Mouse (Mus musculus): ENCODE measurements around the gene Chaf1b. TPM values are rescaled to one million over a fixed set of nuclear protein-coding genes. Genes with fewer than 3 reads are reported as not detected.
A peak's percentile ranks its signal among the peaks of the same experiment; 100 is the strongest.

The Chaf1b gene
- polyA plus RNA-seq, 1 experiment from 2014 or later: 87.8 TPM

- H3K36me3 ChIP-seq (ENCODE audit: control insufficient read depth, insufficient read depth, low read length): no peaks in the 10 kb centered on the region
- peak overlapping the region; percentile 79 for H3K4me3 ChIP-seq (ENCODE audit: low read depth, low read length)
- DNase-seq (ENCODE audit: low spot score) (peak; percentile 58), ATAC-seq (ENCODE audit: low FRiP score) (peak; percentile 31)
- H3K4me1 ChIP-seq (replicated peaks; ENCODE audit: control insufficient read depth, insufficient read depth, low read length): no peaks in the 10 kb centered on the region
- peak overlapping the region; percentile 90 for H3K4me2 ChIP-seq (replicated peaks; ENCODE audit: low read depth, low read length)
- H3K27me3 ChIP-seq (ENCODE audit: control insufficient read depth, insufficient read depth, low read length): no peaks in the 10 kb centered on the region
- peak overlapping the region; percentile 55 for H3K9ac ChIP-seq (ENCODE audit: low read depth, low read length)
- H3K9me3 ChIP-seq (ENCODE audit: control insufficient read depth, low read length): no peaks in the 10 kb centered on the region
- no peak overlapping the region for H3K27ac ChIP-seq (ENCODE audit: low read depth, low read length)
- under 1% methylated on average over 43 of the region's 43 CpGs for WGBS
These were observed 503 bp downstream of the Chaf1b start for GRCm38 (mm10) chr16:93884086-93884721.

- H3K9ac ChIP-seq (ENCODE audit: low read depth, low read length): peak overlapping the region; percentile 55
- ATAC-seq (ENCODE audit: low FRiP score): no peak
- no peak overlapping the region for H3K27ac ChIP-seq (ENCODE audit: low read depth, low read length)
- no peaks in the 10 kb centered on the region for H3K27me3 ChIP-seq (ENCODE audit: control insufficient read depth, insufficient read depth, low read length)
- H3K36me3 ChIP-seq (ENCODE audit: control insufficient read depth, insufficient read depth, low read length): no peaks in the 10 kb centered on the region
- WGBS: 61% methylated on average over 5 of the region's 5 CpGs
- no peak for DNase-seq (ENCODE audit: low spot score)
- H3K9me3 ChIP-seq (ENCODE audit: control insufficient read depth, low read length): no peaks in the 10 kb centered on the region
- H3K4me1 ChIP-seq (replicated peaks; ENCODE audit: control insufficient read depth, insufficient read depth, low read length): no peaks in the 10 kb centered on the region
- peak overlapping the region; percentile 79 for H3K4me3 ChIP-seq (ENCODE audit: low read depth, low read length)
- peak overlapping the region; percentile 90 for H3K4me2 ChIP-seq (replicated peaks; ENCODE audit: low read depth, low read length)
These were observed 1.0 kb downstream of the Chaf1b start for GRCm38 (mm10) chr16:93884722-93885113.

- Histone ChIP-seq H3K9ac (ENCODE audit: low read depth, low read length) (no peak overlapping the region), H3K4me1 (replicated peaks; ENCODE audit: control insufficient read depth, insufficient read depth, low read length) (no peaks in the 10 kb centered on the region), H3K4me3 (ENCODE audit: low read depth, low read length) (no peak overlapping the region), H3K27ac (ENCODE audit: low read depth, low read length) (no peak overlapping the region), H3K27me3 (ENCODE audit: control insufficient read depth, insufficient read depth, low read length) (no peaks in the 10 kb centered on the region), H3K9me3 (ENCODE audit: control insufficient read depth, low read length) (no peaks in the 10 kb centered on the region), H3K4me2 (replicated peaks; ENCODE audit: low read depth, low read length) (no peak overlapping the region), H3K36me3 (ENCODE audit: control insufficient read depth, insufficient read depth, low read length) (0 out of 2 replicates have a peak, but pooled peaks cover 4% of the 10 kb centered on the region)
- no peak for DNase-seq (ENCODE audit: low spot score)
- WGBS: 96% methylated on average over 6 of the region's 6 CpGs
- no peak for ATAC-seq (ENCODE audit: low FRiP score)
These were observed 4.8 kb downstream of the Chaf1b start for GRCm38 (mm10) chr16:93888481-93888880.

GRCm38 (mm10) chr16:93890948-93891604 lies 7.4 kb downstream of the Chaf1b start:
- no peak overlapping the region for H3K9ac ChIP-seq (ENCODE audit: low read depth, low read length)
- peaks cover 4% of the 10 kb centered on the region; the same call in 1 of the 2 replicates for H3K36me3 ChIP-seq (ENCODE audit: control insufficient read depth, insufficient read depth, low read length)
- no peak for ATAC-seq (ENCODE audit: low FRiP score)
- H3K4me1 ChIP-seq (replicated peaks; ENCODE audit: control insufficient read depth, insufficient read depth, low read length): no peaks in the 10 kb centered on the region
- H3K4me2 ChIP-seq (replicated peaks; ENCODE audit: low read depth, low read length): no peak overlapping the region
- no peaks in the 10 kb centered on the region for H3K27me3 ChIP-seq (ENCODE audit: control insufficient read depth, insufficient read depth, low read length)
- WGBS: 91% methylated on average over 12 of the region's 12 CpGs
- H3K27ac ChIP-seq (ENCODE audit: low read depth, low read length): no peak overlapping the region
- DNase-seq (ENCODE audit: low spot score): no peak
- H3K9me3 ChIP-seq (ENCODE audit: control insufficient read depth, low read length): no peaks in the 10 kb centered on the region
- no peak overlapping the region for H3K4me3 ChIP-seq (ENCODE audit: low read depth, low read length)

GRCm38 (mm10) chr16:93893285-93893684 lies 9.6 kb downstream of the Chaf1b start:
- H3K4me2 ChIP-seq (replicated peaks; ENCODE audit: low read depth, low read length): no peak overlapping the region
- no peaks in the 10 kb centered on the region for H3K4me1 ChIP-seq (replicated peaks; ENCODE audit: control insufficient read depth, insufficient read depth, low read length)
- no peak for DNase-seq (ENCODE audit: low spot score)
- H3K27me3 ChIP-seq (ENCODE audit: control insufficient read depth, insufficient read depth, low read length): no peaks in the 10 kb centered on the region
- H3K27ac ChIP-seq (ENCODE audit: low read depth, low read length): no peak overlapping the region
- H3K36me3 ChIP-seq (ENCODE audit: control insufficient read depth, insufficient read depth, low read length): peaks cover 4% of the 10 kb centered on the region; the same call in 1 of the 2 replicates
- WGBS: 91% methylated on average over 5 of the region's 5 CpGs
- no peak overlapping the region for H3K9ac ChIP-seq (ENCODE audit: low read depth, low read length)
- no peak overlapping the region for H3K4me3 ChIP-seq (ENCODE audit: low read depth, low read length)
- no peaks in the 10 kb centered on the region for H3K9me3 ChIP-seq (ENCODE audit: control insufficient read depth, low read length)
- no peak for ATAC-seq (ENCODE audit: low FRiP score)

- H3K4me1 ChIP-seq (replicated peaks; ENCODE audit: control insufficient read depth, insufficient read depth, low read length): no peaks in the 10 kb centered on the region
- no peak overlapping the region for H3K4me2 ChIP-seq (replicated peaks; ENCODE audit: low read depth, low read length)
- peaks cover 2% of the 10 kb centered on the region; the same call in 1 of the 2 replicates for H3K36me3 ChIP-seq (ENCODE audit: control insufficient read depth, insufficient read depth, low read length)
- 71% methylated on average over 6 of the region's 6 CpGs for WGBS
- H3K27ac ChIP-seq (ENCODE audit: low read depth, low read length): no peak overlapping the region
- no peaks in the 10 kb centered on the region for H3K9me3 ChIP-seq (ENCODE audit: control insufficient read depth, low read length)
- H3K9ac ChIP-seq (ENCODE audit: low read depth, low read length): no peak overlapping the region
- H3K4me3 ChIP-seq (ENCODE audit: low read depth, low read length): no peak overlapping the region
- no peaks in the 10 kb centered on the region for H3K27me3 ChIP-seq (ENCODE audit: control insufficient read depth, insufficient read depth, low read length)
- peak; percentile 24 for DNase-seq (ENCODE audit: low spot score)
- ATAC-seq (ENCODE audit: low FRiP score): no peak
These were observed 19.3 kb downstream of the Chaf1b start for GRCm38 (mm10) chr16:93903027-93903426.

- Histone ChIP-seq H3K4me1 (replicated peaks; ENCODE audit: control insufficient read depth, insufficient read depth, low read length) (no peaks in the 10 kb centered on the region), H3K9me3 (ENCODE audit: control insufficient read depth, low read length) (no peaks in the 10 kb centered on the region), H3K9ac (ENCODE audit: low read depth, low read length) (no peak overlapping the region), H3K4me2 (replicated peaks; ENCODE audit: low read depth, low read length) (no peak overlapping the region), H3K27me3 (ENCODE audit: control insufficient read depth, insufficient read depth, low read length) (no peaks in the 10 kb centered on the region), H3K4me3 (ENCODE audit: low read depth, low read length) (no peak overlapping the region), H3K36me3 (ENCODE audit: control insufficient read depth, insufficient read depth, low read length) (peaks cover 2% of the 10 kb centered on the region; the same call in 1 of the 2 replicates), H3K27ac (ENCODE audit: low read depth, low read length) (no peak overlapping the region)
- DNase-seq (ENCODE audit: low spot score) (peak; percentile 79), ATAC-seq (ENCODE audit: low FRiP score) (peak; percentile 47; the same call in 1 of the 2 replicates)
- 79% methylated on average over 11 of the region's 11 CpGs for WGBS
These were observed 22.7 kb downstream of the Chaf1b start for GRCm38 (mm10) chr16:93906156-93907014.

GRCm38 (mm10) chr16:93907761-93908160 lies 24.1 kb downstream of the Chaf1b start:
- Histone ChIP-seq H3K27me3 (ENCODE audit: control insufficient read depth, insufficient read depth, low read length) (no peaks in the 10 kb centered on the region), H3K36me3 (ENCODE audit: control insufficient read depth, insufficient read depth, low read length) (no peaks in the 10 kb centered on the region; the same call in 1 of the 2 replicates), H3K27ac (ENCODE audit: low read depth, low read length) (no peak overlapping the region), H3K4me3 (ENCODE audit: low read depth, low read length) (no peak overlapping the region), H3K9me3 (ENCODE audit: control insufficient read depth, low read length) (no peaks in the 10 kb centered on the region), H3K9ac (ENCODE audit: low read depth, low read length) (no peak overlapping the region), H3K4me2 (replicated peaks; ENCODE audit: low read depth, low read length) (no peak overlapping the region), H3K4me1 (replicated peaks; ENCODE audit: control insufficient read depth, insufficient read depth, low read length) (no peaks in the 10 kb centered on the region)
- 81% methylated on average over 5 of the region's 5 CpGs for WGBS
- ATAC-seq (ENCODE audit: low FRiP score) (no peak), DNase-seq (ENCODE audit: low spot score) (no peak)
